In genomic region chr3:66254504-66255105, GRCm38 (mm10) we compare ENCODE assay signal across 16 mouse cellular contexts. TPM values are rescaled to one million over a fixed set of nuclear protein-coding genes. Genes with fewer than 3 reads are reported as not detected.
DNase-seq lines count a peak whose midpoint lies in the region; ATAC-seq and TF ChIP-seq lines count a peak whose summit lies in the region.
"Had no signal": no experiment of that assay in that cellular context is flagged by ENCODE, and none has a peak within 500 bp of the region (broad histone marks: within the 10 kb centered on the region; RNA-seq: fewer than 3 reads in every experiment).

No protein-coding gene starts in this region.

- H3K9me3 ChIP-seq in heart, embryonic 12.5 days (replicated peaks): no peaks in the 10 kb centered on the region
- H3K9me3 ChIP-seq in lung, embryonic 14.5 days (ENCODE audit: low read depth, low read length): no peaks in the 10 kb centered on the region
- no peaks in the 10 kb centered on the region for H3K9me3 ChIP-seq in lung, postnatal 0 days (ENCODE audit: low read length)
- H3K9me3 ChIP-seq in forebrain, embryonic 16.5 days (ENCODE audit: control insufficient read depth, low read length): no peaks in the 10 kb centered on the region
- no peaks in the 10 kb centered on the region for H3K9me3 ChIP-seq in intestine, postnatal 0 days (ENCODE audit: control insufficient read depth)
- H3K9me3 ChIP-seq: kidney, embryonic 15.5 days; lung, embryonic 15.5 days; midbrain, embryonic 15.5 days had no signal

- no peak overlapping the region for H3K4me3 ChIP-seq in heart, embryonic 12.5 days
- no peak overlapping the region for H3K4me3 ChIP-seq in lung, embryonic 14.5 days (ENCODE audit: low read depth, low read length)
- H3K4me3 ChIP-seq in lung, postnatal 0 days (ENCODE audit: low read depth, low read length): no peak overlapping the region
- H3K4me3 ChIP-seq in forebrain, embryonic 16.5 days (replicated peaks; ENCODE audit: low read length): no peak overlapping the region
- H3K4me3 ChIP-seq in intestine, postnatal 0 days (ENCODE audit: low read depth, low read length): no peak overlapping the region
- H3K4me3 ChIP-seq: gastrocnemius, adult 2 months; kidney, embryonic 15.5 days; lung, embryonic 15.5 days; midbrain, embryonic 15.5 days had no signal

- H3K4me1 ChIP-seq in heart, embryonic 12.5 days (replicated peaks): peaks cover 12% of the 10 kb centered on the region; the same call in 1 of the 2 replicates
- no peaks in the 10 kb centered on the region for H3K4me1 ChIP-seq in lung, embryonic 14.5 days (ENCODE audit: insufficient read depth)
- H3K4me1 ChIP-seq in lung, postnatal 0 days (ENCODE audit: insufficient read depth, low read depth, low read length): no peaks in the 10 kb centered on the region
- 0 out of 2 replicates have a peak, but pooled peaks cover 4% of the 10 kb centered on the region for H3K4me1 ChIP-seq in forebrain, embryonic 16.5 days (replicated peaks; ENCODE audit: control insufficient read depth, insufficient read depth, low read length)
- H3K4me1 ChIP-seq in intestine, postnatal 0 days (replicated peaks; ENCODE audit: control insufficient read depth, insufficient read depth, low read length): no peaks in the 10 kb centered on the region
- H3K4me1 ChIP-seq: kidney, embryonic 15.5 days; lung, embryonic 15.5 days; midbrain, embryonic 15.5 days had no signal

- no peak overlapping the region for H3K9ac ChIP-seq in heart, embryonic 12.5 days
- H3K9ac ChIP-seq in lung, embryonic 14.5 days: no peak overlapping the region
- H3K9ac ChIP-seq in lung, postnatal 0 days (replicated peaks; ENCODE audit: low read depth): no peak overlapping the region
- no peak overlapping the region for H3K9ac ChIP-seq in forebrain, embryonic 16.5 days (replicated peaks; ENCODE audit: low read depth, low read length)
- no peak overlapping the region for H3K9ac ChIP-seq in intestine, postnatal 0 days (ENCODE audit: low read depth, low read length)
- H3K9ac ChIP-seq: kidney, embryonic 15.5 days; lung, embryonic 15.5 days; midbrain, embryonic 15.5 days had no signal

- no peak overlapping the region for H3K4me2 ChIP-seq in heart, embryonic 12.5 days
- no peak overlapping the region for H3K4me2 ChIP-seq in lung, embryonic 14.5 days
- H3K4me2 ChIP-seq in lung, postnatal 0 days (replicated peaks; ENCODE audit: low read depth, low read length): no peak overlapping the region
- H3K4me2 ChIP-seq in forebrain, embryonic 16.5 days (ENCODE audit: low read length): no peak overlapping the region
- H3K4me2 ChIP-seq in intestine, postnatal 0 days (replicated peaks; ENCODE audit: low read depth): no peak overlapping the region
- H3K4me2 ChIP-seq: kidney, embryonic 15.5 days; liver, embryonic 11.5 days; lung, embryonic 15.5 days; midbrain, embryonic 15.5 days had no signal

- peak; percentile 49 for DNase-seq in heart, adult 11 months
- DNase-seq in lung, embryonic 14.5 days: peak; percentile 24
- DNase-seq in lung, postnatal 0 days (ENCODE audit: low spot score): no peak
- DNase-seq in cerebellum, adult 9-11 months: peak; percentile 26
- DNase-seq: adrenal gland, postnatal 10 days; gastrocnemius, adult 2 months; heart, postnatal 10 days; thymus, postnatal 25 days had no signal

- no peak for TF ChIP-seq EP300 in lung, postnatal 0 days (IDR thresholded peaks at IDR 0.05)

- WGBS in heart, embryonic 12.5 days: 76% methylated on average over 9 of the region's 9 CpGs
- WGBS in lung, embryonic 14.5 days: 68% methylated on average over 9 of the region's 9 CpGs
- 68% methylated on average over 9 of the region's 9 CpGs for WGBS in lung, postnatal 0 days
- 47% methylated on average over 9 of the region's 9 CpGs for WGBS in forebrain, embryonic 16.5 days
- 87% methylated on average over 9 of the region's 9 CpGs for WGBS in intestine, postnatal 0 days

- ATAC-seq in heart, embryonic 12.5 days (ENCODE audit: insufficient number of reproducible peaks, low FRiP score): no peak
- ATAC-seq in lung, embryonic 14.5 days (ENCODE audit: insufficient read depth): no peak
- ATAC-seq in lung, postnatal 0 days: no peak
- peak; percentile 69 for ATAC-seq in forebrain, embryonic 16.5 days
- no peak for ATAC-seq in intestine, postnatal 0 days
- ATAC-seq: CD4-positive, CD25-positive, alpha-beta regulatory T cell, adult 4 months; midbrain, embryonic 15.5 days had no signal

- TF ChIP-seq CTCF in lung, embryonic 14.5 days (IDR thresholded peaks at IDR 0.05; ENCODE audit: low read depth): no peak
- TF ChIP-seq CTCF in lung, postnatal 0 days (IDR thresholded peaks at IDR 0.05): no peak
- TF ChIP-seq CTCF in intestine, postnatal 0 days (IDR thresholded peaks at IDR 0.05; ENCODE audit: low read depth): no peak

- no peak overlapping the region for H3K27ac ChIP-seq in heart, embryonic 12.5 days (ENCODE audit: poor library complexity, severe bottlenecking)
- no peak overlapping the region for H3K27ac ChIP-seq in lung, embryonic 14.5 days (ENCODE audit: low read depth)
- H3K27ac ChIP-seq in lung, postnatal 0 days (ENCODE audit: low read length): no peak overlapping the region
- no peak overlapping the region for H3K27ac ChIP-seq in forebrain, embryonic 16.5 days (ENCODE audit: low read length)
- no peak overlapping the region for H3K27ac ChIP-seq in intestine, postnatal 0 days (ENCODE audit: low read depth, low read length)
- H3K27ac ChIP-seq: gastrocnemius, adult 2 months; kidney, embryonic 15.5 days; lung, embryonic 15.5 days; midbrain, embryonic 15.5 days had no signal

- H3K27me3 ChIP-seq in heart, embryonic 12.5 days (replicated peaks): no peaks in the 10 kb centered on the region
- H3K27me3 ChIP-seq in lung, embryonic 14.5 days (ENCODE audit: insufficient read depth, low read length): no peaks in the 10 kb centered on the region
- no peaks in the 10 kb centered on the region for H3K27me3 ChIP-seq in lung, postnatal 0 days (replicated peaks; ENCODE audit: insufficient read depth, low read length)
- no peaks in the 10 kb centered on the region for H3K27me3 ChIP-seq in forebrain, embryonic 16.5 days (replicated peaks; ENCODE audit: control insufficient read depth, insufficient read depth, low read length)
- H3K27me3 ChIP-seq in intestine, postnatal 0 days (replicated peaks; ENCODE audit: control insufficient read depth, insufficient read depth, low read length): no peaks in the 10 kb centered on the region
- H3K27me3 ChIP-seq: kidney, embryonic 15.5 days; lung, embryonic 15.5 days; midbrain, embryonic 15.5 days had no signal

- no peaks in the 10 kb centered on the region for H3K36me3 ChIP-seq in heart, embryonic 12.5 days
- H3K36me3 ChIP-seq in lung, embryonic 14.5 days (ENCODE audit: insufficient read depth): no peaks in the 10 kb centered on the region
- H3K36me3 ChIP-seq in lung, postnatal 0 days (ENCODE audit: insufficient read depth, low read length): no peaks in the 10 kb centered on the region
- no peaks in the 10 kb centered on the region for H3K36me3 ChIP-seq in forebrain, embryonic 16.5 days (ENCODE audit: control insufficient read depth, insufficient read depth)
- no peaks in the 10 kb centered on the region for H3K36me3 ChIP-seq in intestine, postnatal 0 days (ENCODE audit: control insufficient read depth, insufficient read depth)
- H3K36me3 ChIP-seq: kidney, embryonic 15.5 days; lung, embryonic 15.5 days; midbrain, embryonic 15.5 days had no signal

RNA-seq across cellular contexts. Expression of gene Ptx3, which starts 34.9 kb away (rescaled TPM):
- polyA plus RNA-seq in heart, embryonic 12.5 days (2016; fragmentation: Nextera tagmentation; extraction: Ambion mirVana): 8.1 and 8.6 TPM in 2 replicates
- 1.8 and 2.0 TPM in 2 replicates for polyA plus RNA-seq in lung, embryonic 14.5 days (2014; fragmentation: Nextera tagmentation; extraction: Ambion mirVana)
- 5.4 and 6.3 TPM in 2 replicates for polyA plus RNA-seq in lung, postnatal 0 days (2015; fragmentation: Nextera tagmentation; extraction: Ambion mirVana)
- 11.8 and 21.1 TPM in 2 replicates for polyA plus RNA-seq in forebrain, embryonic 16.5 days (2015; fragmentation: Nextera tagmentation; extraction: Ambion mirVana)
- polyA plus RNA-seq in intestine, postnatal 0 days (2015; fragmentation: Nextera tagmentation; extraction: Ambion mirVana): 2.7 and 2.8 TPM in 2 replicates
- polyA plus RNA-seq: CD4-positive, CD25-positive, alpha-beta regulatory T cell, adult 4 months had no signal

RNA-seq across cellular contexts. Expression of gene Veph1, which starts 42.0 kb away (rescaled TPM):
- 0.75 and 1.2 TPM in 2 replicates for polyA plus RNA-seq in heart, embryonic 12.5 days (2016; fragmentation: Nextera tagmentation; extraction: Ambion mirVana)
- 3.7 and 4.2 TPM in 2 replicates for polyA plus RNA-seq in lung, embryonic 14.5 days (2014; fragmentation: Nextera tagmentation; extraction: Ambion mirVana)
- polyA plus RNA-seq in lung, postnatal 0 days (2015; fragmentation: Nextera tagmentation; extraction: Ambion mirVana): 3.0 and 5.1 TPM in 2 replicates
- 9.2 and 12.3 TPM in 2 replicates for polyA plus RNA-seq in forebrain, embryonic 16.5 days (2015; fragmentation: Nextera tagmentation; extraction: Ambion mirVana)
- polyA plus RNA-seq in intestine, postnatal 0 days (2015; fragmentation: Nextera tagmentation; extraction: Ambion mirVana): 0.04 TPM in 1 of 2 replicates, not detected in the other
- polyA plus RNA-seq: CD4-positive, CD25-positive, alpha-beta regulatory T cell, adult 4 months had no signal
